Mouse (Mus musculus) spleen, adult 2 months (tissue): Measurements from ENCODE around the gene Tmsb15b1.

Experiments
- CTCF ChIP-seq: fragments of 200-500 bp; IDR thresholded peaks from 2 replicates; pipeline ENCODE4 v1.5.1; 2011; ENCODE audit warnings: mild to moderate bottlenecking, inconsistent platforms; ENCODE audit not compliant: insufficient read depth, insufficient read length, insufficient replicate concordance; ENCODE audit errors: extremely low read depth
- POLR2A ChIP-seq: fragments of 200-500 bp; IDR thresholded peaks from 2 replicates; pipeline ENCODE4 v1.6.1; 2011; ENCODE audit warnings: low read depth, low read length, inconsistent platforms

GRCm38 (mm10) chrX:136991274-136991673 lies 14.6 kb upstream of the Tmsb15b1 start:
- TF ChIP-seq CTCF (no peak), POLR2A (no peak)
